Mouse (Mus musculus): ENCODE results near the gene Sae1.

- TF ChIP-seq CTCF (IDR thresholded peaks at IDR 0.05), result no peak
- TF ChIP-seq POLR2A (IDR thresholded peaks at IDR 0.05; ENCODE audit: insufficient read depth, low read depth, low read length), result no peak
- TF ChIP-seq EP300 (IDR thresholded peaks at IDR 0.05; ENCODE audit: insufficient read depth, low read depth, low read length), result no peak
Measured at GRCm38 (mm10) chr7:16297616-16298015, 90.0 kb downstream of the Sae1 start.
